Mouse (Mus musculus) C2C12 (cell line): ENCODE results near the gene Kif1a.

Source experiments
- CEBPB ChIP-seq: IDR thresholded peaks from one replicate; pipeline ENCODE4 v1.6.1; 2011; ENCODE audit warnings: low read depth, mild to moderate bottlenecking, control low read depth, moderate library complexity
- CTCF ChIP-seq: IDR thresholded peaks from one replicate; pipeline ENCODE4 v1.5.1; 2011; ENCODE audit not compliant: control insufficient read depth, insufficient read depth, insufficient read length
- MAX ChIP-seq: IDR thresholded peaks from one replicate; pipeline ENCODE4 v1.6.1; 2011; ENCODE audit warnings: mild to moderate bottlenecking, control low read depth
- MYOD1 ChIP-seq: IDR thresholded peaks from one replicate; pipeline ENCODE4 v1.6.1; 2011; ENCODE audit warnings: low read depth; ENCODE audit not compliant: control insufficient read depth, insufficient read length
- MYOG ChIP-seq: IDR thresholded peaks from one replicate; pipeline ENCODE4 v1.6.1; 2011; ENCODE audit not compliant: control insufficient read depth, insufficient read length; ENCODE audit errors: extremely low read depth

DNA sequence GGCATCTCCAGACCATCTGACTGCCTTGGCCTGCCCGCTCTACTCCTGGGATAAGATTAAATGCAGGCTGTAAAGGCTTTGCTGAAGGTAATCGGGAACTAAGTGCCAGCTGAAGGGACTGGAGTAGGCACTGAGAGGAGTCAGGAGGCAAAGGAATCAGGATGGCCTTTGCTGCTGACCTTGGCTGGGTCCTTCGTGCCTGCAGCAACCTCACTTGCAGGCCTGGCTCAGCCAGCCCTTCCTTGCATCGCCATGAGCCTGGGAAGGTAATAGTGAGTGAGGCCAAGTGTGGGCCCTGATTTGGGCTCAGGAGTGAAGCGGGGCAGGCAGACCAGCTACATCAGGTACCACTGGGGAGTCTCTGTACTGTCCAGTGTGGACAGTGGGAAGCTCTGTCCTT, 2.8 kb downstream of the Kif1a start:
- no peak for TF ChIP-seq CTCF
- TF ChIP-seq CEBPB: no peak
- TF ChIP-seq MAX: no peak
- TF ChIP-seq MYOD1: no peak
- no peak for TF ChIP-seq MYOG
